Mouse (Mus musculus): ENCODE data around the gene Uggt1.

Gene Uggt1

DNA sequence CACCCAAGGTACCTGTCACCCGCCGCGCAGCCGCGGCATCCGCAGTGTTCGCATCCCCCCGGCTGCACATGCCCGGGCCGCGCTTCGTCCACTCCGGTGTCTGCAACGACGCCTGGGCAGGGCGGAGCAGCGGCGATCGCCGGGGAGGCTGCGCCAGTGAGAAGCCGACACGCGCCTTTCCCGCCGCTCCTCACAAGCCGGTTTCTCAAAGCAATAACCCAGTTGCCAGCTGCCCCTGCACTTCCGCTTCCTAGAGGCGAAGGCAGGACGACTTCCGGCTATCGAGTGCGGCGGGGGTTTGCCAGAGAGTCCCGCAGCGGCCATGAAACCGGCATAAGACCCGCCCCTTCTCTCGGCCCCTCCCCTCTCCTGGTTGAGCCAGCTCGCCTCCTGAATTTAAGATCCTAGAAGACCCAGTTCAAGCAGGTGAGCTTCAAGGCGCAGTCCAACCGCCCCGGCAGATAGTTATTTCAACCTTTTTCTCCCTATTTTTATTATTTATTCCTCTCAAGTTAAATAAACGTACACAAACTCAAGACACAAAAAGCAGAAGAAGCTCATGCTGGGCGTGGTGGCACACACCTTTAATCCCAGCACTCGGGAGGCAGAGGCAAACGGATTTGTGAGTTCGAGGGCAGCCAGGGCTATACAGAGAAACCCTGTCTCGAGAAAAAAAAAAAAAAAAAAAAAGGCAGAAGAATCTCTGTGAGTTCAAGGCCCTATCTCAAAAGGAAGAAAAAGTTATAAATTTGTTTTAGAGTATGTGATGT is at the start of gene Uggt1:
Gene Uggt1 (minus strand): TSS at position 663 of the 770 bp plus-strand sequence.
- peak; percentile 92 to 94 for DNase-seq (ENCODE audit: low spot score in 2 of 2)

DNA sequence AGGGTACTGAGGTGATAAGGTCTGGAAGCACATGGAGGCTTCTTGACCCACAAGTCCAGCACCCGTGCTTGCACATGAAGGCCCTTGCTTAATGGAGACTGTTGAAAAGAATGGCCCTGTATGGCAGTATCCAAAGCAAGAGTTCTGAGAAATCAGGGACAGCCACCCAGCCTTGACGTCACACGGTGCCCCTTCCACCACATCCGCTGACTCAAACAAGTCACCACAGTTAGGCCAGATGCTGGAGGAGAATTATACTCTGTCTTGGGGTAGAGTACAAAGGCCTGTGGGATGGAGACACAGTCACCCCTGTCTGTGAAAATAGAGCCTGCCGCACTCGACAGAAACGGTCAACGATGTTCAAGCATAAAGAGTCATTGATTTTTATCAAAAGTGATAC is 49.0 kb upstream of the Uggt1 start:
- no peak for DNase-seq (ENCODE audit: low spot score in 2 of 2)

DNA sequence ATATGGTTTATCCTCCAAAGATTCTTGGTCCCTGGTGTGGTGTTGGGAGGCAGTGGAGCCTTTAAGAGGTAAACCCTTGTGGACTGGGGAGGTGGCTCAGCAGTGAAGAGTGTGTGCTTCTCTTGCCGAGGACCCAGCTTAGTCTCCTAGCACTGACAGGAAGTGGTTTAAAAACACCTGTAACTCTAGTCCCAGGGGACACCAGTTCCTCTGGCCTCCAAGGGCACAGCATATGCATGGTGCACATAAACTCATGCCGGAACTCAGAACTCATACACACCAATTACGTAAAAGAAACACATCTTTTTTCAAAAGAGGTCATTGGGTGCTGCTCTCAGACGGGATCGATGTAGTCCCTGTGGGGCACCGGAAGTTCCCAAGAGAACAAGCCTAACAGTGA is 37.3 kb upstream of the Uggt1 start:
- no peak for DNase-seq (ENCODE audit: low spot score in 2 of 2)

DNA sequence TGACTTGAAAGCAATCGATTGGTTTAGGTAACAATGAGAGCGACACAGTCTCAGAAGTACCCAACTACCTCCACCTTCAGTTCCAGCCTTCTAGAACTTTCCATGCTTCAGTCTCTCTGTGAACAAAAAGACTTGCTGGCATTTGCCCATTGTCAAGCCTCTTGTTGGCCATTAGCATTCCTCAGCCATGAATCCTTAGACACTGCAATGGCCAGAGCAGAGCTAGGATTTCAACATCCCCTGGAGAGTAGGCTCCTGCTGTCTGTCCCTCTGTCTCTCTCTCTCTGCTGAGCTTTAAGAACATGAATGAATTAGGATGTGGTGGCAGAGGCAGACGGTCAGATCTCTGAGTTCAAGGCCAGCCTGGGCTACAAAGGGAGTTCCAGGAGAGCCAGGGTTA is 36.4 kb upstream of the Uggt1 start:
- DNase-seq (ENCODE audit: low spot score in 2 of 2): no peak

DNA sequence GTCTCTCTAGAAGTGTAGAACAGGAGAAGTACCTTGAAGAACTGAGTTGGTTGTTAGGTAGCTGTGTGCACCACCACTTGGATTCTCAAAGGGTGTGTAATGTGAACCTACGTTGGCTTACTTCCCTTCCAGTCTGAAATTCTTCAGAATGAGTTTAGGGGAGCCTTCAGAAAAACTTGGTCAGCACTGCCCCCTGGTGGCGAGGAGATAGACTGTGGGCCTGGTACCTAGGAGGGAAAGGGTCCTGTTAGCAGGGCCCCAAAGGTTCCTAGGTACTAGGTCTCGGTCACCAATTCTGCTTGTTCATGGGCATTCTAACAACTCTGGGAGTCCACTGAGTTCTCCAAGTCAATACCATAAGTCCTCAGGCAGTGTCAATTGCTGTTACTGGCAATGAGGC is 34.7 kb upstream of the Uggt1 start:
- DNase-seq (ENCODE audit: low spot score in 2 of 2): peak; percentile 29 to 37

DNA sequence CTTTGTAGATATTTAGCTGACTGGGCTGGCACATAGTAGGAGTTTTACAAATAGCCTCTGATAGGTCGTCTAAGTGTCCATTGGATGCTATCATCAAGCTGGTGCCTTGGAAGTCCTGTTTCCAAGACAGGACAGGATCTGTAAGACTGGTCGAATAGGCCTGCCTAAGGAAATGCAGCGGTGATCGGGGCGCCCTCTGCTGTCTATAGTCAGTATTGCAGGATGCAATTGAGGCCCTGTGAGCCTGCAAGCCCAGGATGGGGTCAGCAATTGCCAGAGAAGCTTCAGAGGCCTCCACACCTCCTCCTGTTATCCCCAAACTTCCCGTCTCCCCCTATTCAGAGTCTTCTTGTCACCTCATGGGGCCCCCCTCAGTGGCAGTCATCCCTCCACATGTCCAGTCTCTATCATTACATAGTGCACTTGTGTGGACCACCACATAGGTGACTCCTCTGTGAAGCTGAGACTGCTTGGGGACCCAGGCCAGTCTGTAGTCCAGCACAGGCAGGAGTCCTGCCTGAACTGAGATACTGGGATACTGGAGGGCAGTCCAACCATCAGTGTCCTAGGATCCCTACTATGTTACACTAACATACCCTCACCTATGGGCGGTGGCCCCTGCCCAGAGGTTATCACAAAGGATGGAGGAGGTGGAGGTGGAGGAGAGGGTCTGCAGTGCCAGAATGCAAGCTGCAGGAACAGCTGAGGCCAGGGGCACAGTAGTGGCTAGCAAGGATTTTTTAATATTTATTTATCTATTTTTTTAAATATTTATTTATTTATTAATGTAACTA is 32.9 kb upstream of the Uggt1 start:
- DNase-seq (ENCODE audit: low spot score in 2 of 2): peak in 1 of 2 experiments; percentile 25

DNA sequence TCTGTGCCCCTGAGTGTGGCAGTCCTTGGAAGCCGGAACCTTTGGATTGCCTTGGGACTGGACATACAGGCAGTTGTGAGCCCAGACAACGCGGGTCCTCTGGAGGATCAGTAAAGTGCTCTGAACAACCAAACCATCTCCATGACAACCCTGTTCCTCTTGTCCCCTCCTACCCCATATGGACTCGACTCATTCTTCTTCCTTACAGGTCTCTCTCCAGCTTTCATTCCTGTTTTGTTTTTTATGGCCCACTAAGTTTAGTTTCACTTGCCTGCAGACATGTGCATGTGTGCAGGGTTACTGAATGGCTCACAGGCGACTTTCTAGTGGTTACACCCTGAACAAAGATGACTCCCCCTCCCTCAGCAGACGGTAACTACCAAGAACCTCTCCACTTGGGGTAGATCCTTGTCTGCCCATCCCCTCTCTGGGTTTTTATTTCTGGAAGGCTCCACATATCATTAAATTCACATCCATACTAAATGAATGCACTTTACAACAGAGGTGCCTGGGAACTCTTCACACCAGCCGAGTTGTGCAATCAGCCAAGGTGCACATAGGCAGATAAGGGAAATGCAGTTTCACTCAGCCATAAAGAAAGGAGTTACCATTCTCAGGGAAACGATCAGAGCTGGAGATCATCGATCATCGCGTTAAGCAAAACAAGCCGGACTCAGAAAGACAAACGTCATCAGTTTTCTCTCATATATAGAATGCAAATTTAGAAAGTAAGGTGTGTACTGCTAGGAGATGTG is 31.3 kb upstream of the Uggt1 start:
- DNase-seq (ENCODE audit: low spot score in 2 of 2): no peak

DNA sequence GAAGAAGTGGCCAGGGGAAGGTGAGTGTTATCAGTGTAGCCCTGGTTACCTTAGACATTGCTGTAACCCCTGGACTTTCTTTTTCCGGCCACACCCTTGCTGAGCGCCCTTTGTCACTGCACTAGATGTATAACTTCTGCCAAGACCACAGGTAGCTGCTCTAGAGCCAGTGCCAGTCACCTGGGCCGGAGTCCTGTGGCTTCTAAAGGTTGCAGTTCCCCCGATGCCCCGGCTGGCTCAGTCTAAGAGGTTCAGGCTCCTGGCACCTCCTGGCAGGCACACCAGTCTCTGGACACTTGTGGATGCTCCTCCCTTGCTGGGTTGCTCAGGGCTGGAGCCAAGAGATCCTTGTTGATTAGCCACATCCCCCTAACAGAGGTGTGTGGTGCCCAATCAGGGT is 29.9 kb upstream of the Uggt1 start, which contains the start of gene Neurl3:
Gene Neurl3 (minus strand): TSS at position 225 of the 400 bp plus-strand sequence.
- DNase-seq (ENCODE audit: low spot score in 2 of 2): no peak

DNA sequence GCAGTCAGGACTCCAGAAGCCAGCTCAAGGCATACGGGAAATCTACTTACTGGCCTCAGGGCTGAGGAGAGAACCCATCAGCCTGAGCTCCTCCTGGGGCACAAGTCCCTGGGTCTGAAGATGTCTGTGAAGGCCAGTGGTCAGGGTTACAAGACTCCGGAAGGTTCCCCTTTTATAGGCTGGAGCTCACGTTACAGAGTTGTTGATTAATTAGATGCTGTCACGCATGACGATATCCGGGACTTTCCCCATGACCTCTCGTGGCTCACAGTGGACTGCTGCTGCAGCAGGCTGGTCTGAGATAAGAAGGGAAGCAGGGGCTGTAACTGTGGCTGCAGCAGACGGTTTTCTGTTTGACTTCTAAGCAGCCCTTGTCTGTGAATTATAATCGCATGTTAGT is 28.8 kb upstream of the Uggt1 start:
- no peak for DNase-seq (ENCODE audit: low spot score in 2 of 2)

DNA sequence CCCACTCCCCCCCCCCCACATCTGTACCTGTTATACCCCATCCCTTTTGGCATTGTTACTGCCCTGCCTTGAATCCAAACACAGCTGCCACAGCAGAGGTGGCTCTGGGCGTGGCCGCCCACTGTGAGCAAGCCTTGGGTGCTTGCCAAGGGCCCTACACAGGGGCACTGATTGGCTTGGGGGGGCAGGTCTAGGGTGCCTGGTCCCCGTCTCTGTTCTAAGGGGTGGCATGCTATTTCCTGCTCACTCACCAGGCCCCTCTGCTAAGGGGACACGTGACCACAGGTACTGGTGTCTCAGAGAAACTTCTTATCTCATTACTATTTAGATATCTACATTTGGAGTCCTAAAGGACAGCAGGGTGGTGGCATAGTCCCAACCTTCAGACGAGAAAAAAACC is 28.0 kb upstream of the Uggt1 start:
- no peak for DNase-seq (ENCODE audit: low spot score in 2 of 2)

DNA sequence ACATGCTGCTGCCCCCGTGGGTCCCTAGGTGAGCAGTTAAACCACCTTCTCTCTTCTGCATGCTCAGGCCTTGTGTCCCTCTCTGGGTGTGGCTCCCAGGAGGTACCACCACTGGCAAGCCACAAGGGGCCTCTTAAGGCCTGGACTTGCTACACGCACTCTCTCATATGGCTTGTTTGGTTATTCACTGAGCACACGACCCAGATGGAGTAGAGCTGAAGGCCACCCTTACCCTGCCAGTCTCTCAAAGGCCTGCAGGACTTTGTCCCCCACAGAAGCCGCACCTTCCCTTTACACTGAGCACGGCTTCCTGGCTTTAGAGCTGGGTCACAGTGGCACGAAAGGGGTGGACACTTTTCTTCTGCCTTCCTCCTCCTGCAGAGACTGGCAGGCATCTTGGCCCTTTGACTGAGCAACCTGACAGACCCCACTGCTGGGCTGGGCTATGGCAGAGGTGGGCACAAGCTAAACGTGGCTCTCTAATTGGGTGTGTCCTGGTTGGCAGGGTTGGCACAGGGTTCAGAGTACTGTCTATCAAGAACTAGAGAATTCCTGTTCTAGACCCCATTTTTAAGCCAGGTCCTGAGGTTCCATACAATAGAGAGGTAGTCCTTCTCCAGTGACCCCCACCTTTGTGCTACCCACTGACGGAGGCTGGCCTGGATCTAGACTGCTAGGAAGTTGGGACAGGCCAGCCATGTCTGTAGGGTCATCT is 27.2 kb upstream of the Uggt1 start:
- no peak for DNase-seq (ENCODE audit: low spot score in 2 of 2)

DNA sequence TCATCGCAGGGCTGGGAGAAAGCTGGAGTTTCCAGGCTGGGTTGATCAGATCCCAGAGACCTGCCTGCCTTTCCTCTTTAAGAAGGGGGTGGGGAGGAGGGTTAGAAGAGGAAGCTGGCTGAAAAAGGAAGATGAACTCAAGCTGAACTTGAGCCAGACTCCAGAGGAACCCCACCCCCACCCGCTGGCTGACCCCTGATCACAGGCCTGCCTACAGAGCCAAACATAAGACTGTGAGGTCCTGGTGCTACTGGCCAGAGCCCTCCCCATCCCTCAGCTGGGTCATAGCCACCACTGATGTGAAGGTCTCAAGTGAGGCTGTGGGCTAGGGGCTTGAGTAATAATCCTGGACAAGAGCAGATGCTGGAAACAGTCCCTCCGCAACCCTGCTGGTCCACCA is 26.1 kb upstream of the Uggt1 start:
- DNase-seq (ENCODE audit: low spot score in 2 of 2): no peak

DNA sequence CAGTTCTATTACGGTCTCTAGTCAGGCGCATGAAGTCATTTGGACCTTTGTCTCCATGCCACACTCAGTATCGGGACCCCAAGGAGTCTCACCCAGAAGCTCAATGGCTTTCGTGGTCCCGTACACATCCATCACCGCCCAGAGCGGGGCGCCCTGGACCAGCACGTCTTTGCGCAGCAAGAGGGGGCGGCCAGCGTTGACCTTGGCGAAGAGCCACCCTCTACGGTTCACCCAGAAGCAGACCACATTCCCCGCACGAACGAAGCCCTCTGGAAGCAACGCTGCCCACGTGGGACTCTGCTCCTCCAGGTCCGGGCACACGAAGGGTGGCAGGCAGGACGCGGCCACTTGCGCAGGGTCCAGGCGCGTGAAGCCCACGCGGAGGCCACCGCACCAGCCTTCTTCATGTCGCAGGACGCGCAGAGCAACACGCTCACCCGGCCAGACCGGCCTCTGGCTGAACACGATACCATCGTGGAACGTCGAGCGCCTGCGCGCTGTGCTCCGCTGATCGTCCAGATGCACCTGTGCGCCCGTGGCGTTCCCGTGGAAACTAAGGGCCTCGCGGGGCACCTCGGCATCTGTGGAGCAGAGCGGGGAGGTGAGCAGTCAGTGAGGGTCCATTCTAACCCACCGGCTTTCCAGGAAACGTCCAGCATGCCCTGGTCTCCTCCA is 24.7 kb upstream of the Uggt1 start:
- no peak for DNase-seq (ENCODE audit: low spot score in 2 of 2)

DNA sequence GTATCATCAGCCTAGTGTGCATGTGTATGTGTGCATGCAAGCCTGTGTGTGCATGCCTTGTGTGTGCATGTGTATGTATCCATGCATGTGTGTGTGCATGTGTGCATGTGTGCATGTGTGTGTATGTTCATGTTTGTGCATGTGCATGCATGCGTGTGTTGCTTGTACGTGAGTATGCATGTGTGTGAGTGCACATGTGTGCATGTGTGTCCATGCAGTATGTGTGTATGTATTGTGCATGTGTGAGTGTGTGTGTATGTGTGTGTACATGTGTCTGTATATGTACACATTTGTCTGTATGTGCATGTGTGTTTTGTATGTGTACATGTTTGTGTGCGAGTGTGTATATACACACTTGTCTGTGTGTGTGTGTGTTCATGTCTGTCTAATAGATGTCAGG is 23.1 kb upstream of the Uggt1 start:
- DNase-seq (ENCODE audit: low spot score in 2 of 2): no peak

DNA sequence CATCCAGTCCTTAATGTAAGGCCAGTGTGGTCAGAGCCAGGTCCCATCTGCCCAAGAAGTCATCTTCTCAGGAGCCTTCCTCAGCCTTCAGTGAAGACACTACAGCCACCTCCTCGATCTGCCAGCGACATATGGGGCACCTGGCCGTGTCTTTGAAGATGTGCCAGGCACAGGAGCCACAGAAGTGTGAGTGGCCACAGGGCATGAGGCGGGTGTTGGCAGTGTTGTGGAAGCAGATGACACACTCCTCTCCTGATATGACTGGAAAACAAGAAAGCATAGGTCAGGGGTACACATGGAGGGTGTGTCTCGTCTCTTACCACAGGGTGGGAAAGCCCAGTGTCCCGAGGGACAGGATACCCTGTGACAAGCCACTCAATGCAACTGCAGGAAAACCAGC is 21.8 kb upstream of the Uggt1 start:
- DNase-seq (ENCODE audit: low spot score in 2 of 2): no peak

DNA sequence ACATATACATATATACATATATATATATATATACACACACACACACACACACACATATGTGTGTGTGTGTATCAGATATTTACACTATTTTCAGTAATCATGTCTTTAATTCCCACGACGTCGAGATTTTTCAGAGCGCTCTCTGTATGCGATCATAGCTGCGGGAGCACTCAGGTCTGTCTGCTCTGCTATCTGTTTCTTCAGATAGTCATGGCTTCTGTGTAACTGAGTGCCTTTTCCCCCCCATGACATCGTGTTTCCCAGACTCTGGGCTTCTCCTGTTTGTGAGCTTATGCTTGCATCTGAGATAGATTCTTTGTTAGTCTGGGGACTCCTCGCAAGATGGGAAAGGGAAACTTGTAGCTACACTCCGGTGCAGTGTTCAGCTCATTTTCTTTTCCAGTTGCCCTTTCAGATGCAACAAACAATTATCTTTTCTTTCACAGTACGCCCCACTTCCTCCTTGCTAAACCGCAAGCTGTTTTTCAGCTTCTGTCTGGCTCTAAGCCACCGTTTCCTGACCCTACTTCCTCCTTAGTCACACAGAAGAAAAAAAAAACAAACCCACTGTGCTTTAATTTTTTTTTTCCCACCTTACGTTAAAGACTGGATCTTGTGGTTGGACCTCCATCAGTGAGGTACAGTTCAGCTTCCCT is 19.4 kb upstream of the Uggt1 start:
- no peak for DNase-seq (ENCODE audit: low spot score in 2 of 2)

DNA sequence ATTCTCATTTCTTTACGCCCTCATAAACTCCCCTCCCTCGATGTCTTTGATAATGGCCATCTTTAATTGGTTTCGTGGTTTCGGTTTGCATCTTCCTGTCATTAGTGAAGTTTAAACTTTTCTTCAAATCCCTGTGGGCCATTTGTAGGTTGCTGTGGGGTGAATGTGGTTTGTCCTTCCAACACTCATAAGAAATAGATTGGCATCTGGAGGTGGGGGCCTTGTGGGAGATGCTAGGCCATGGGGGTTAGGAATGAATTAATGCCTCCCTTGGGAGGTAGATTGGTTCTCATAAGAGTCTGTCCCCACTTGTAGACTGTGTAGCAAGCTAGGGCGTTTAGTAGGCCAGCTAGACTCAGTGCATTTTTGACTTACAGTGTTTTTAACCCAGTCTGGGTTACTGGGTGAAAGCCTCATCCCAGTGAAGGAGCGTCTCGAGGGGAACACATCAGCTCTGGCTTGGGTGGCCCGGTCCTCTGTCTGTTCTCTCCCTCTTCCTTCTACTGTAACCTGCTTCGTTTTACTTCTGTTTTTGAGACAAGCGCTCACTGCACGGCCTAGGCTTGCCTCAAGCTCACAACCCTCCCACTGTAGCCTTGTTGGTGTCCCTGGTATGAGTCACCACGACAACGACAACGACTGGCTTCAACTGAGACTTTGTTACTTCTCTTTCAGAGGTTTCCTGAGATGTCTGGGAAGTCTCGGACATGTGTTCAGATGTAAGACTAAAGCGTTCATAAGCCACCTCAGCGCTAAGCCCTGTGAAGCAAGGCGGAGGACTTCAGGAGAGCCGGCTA is 17.4 kb upstream of the Uggt1 start:
- no peak for DNase-seq (ENCODE audit: low spot score in 2 of 2)

DNA sequence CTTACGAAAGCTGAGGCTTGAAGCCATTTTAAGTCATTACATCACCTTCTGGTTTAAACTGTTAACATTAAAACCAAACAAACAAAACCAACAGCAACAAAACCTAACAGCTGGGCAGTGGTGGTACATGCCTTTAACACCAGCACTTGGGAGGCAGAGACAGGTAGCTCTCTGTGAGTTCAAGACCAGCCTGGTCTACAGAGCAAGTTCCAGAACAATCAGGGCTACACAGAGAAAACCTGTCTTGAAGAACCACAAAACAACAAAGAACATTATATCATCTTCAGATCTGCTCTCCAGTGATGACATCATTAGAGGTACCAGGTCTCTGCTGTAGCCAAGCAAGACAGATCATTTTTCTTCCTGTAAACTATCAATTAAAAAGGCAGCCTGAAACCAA is 15.9 kb upstream of the Uggt1 start:
- DNase-seq (ENCODE audit: low spot score in 2 of 2): no peak

DNA sequence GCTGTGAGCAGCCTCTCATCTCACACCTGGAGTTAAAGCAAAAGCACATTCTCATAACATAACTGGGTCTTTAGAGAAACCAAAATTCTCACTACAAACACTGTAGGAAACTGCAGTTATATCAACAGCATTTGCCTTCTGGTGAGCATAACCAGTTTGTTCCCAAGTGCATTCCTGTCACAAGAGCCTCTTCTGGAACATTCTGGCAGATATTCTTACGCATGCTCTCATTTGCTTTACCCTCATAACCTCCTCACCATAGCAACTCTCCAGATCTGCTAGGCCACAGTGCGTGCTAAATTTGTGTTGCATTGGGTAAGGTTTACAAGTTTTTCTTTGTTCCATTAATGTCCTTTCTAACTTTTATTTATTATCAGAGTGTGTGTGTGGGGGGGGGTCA is 14.8 kb upstream of the Uggt1 start:
- no peak for DNase-seq (ENCODE audit: low spot score in 2 of 2)

DNA sequence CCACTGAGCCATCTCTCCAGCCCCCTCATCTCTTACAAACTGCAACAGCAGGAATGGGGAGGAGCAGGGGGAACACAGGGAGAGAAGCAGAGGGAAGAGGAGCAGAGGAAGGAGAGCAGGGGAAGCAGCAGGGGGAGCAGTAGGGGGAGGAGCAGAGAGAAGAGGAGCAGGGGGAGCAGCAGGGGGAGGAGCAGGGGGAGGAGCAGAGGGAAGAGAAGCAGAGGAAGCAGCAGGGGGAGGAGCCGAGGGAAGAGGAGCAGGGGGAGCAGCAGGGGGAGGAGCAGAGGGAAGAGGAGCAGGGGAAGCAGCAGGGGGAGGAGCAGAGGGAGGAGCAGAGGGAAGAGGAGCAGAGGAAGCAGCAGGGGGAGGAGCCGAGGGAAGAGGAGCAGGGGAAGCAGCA is 14.1 kb upstream of the Uggt1 start:
- DNase-seq (ENCODE audit: low spot score in 2 of 2): no peak

Measured in right cerebral cortex, postnatal 36 days (tissue).